Mouse (Mus musculus) spleen, adult 2 months (tissue): ENCODE results near the gene Asic2.

Source experiments
- CTCF ChIP-seq: fragments of 200-500 bp; IDR thresholded peaks from 2 replicates; pipeline ENCODE4 v1.5.1; 2011; ENCODE audit warnings: mild to moderate bottlenecking, inconsistent platforms; ENCODE audit not compliant: insufficient read depth, insufficient read length, insufficient replicate concordance; ENCODE audit errors: extremely low read depth
- POLR2A ChIP-seq: fragments of 200-500 bp; IDR thresholded peaks from 2 replicates; pipeline ENCODE4 v1.6.1; 2011; ENCODE audit warnings: low read depth, low read length, inconsistent platforms

- TF ChIP-seq CTCF (no peak), POLR2A (no peak)
Observed at GRCm38 (mm10) chr11:81374003-81374710, 594.1 kb downstream of the Asic2 start.
